Mouse (Mus musculus): ENCODE measurements around the gene C1galt1. TPM values are rescaled to one million over a fixed set of nuclear protein-coding genes. Genes with fewer than 3 reads are reported as not detected.

Gene C1galt1
- polyA plus RNA-seq, 1 experiment from 2014 or later = 7.1 TPM

DNA sequence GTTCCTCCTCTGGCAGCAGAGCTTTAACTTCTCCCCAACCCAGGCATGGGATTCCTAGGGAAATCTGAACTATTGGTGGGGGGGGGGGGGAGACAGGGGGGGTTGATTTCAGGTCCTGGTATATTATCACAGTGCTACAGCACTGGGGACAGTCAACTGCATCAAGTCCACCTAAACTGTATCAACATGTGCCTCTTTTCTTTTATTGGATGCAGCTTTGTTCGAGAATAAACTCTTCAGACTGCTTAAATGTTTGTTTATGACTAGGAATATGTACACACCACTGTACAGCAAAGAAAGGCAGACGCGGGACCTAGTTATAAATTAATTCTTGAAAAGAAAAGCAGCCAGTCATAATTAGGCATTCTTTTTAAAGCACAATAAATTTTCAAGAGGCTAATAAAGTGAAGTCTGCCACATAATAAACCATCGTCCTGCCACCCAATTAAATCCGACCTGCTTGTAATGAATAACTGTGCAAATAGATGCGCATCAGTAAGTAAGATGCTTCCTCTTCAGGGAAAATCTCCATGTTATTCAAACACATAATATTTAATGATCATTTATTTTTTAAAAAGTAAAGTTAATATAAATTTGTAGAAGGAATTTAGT, 12.0 kb upstream of the C1galt1 start:
- Histone ChIP-seq H3K27me3 (ENCODE audit: control insufficient read depth, insufficient read depth, low read length) (no peaks in the 10 kb centered on the region), H3K9ac (ENCODE audit: low read length) (no peak overlapping the region), H3K4me3 (ENCODE audit: control insufficient read depth in 1 of 2, insufficient read depth in 1 of 2, low read depth in 1 of 2, low read length in 2 of 2) (no peak overlapping the region), H3K36me3 (ENCODE audit: control insufficient read depth, insufficient read depth, low read length) (no peaks in the 10 kb centered on the region), H3K4me1 (ENCODE audit: control insufficient read depth in 2 of 2, insufficient read depth in 2 of 2, low read length in 2 of 2) (no peaks in the 10 kb centered on the region), H3K9me3 (ENCODE audit: control insufficient read depth, low read length) (no peaks in the 10 kb centered on the region), H3K4me2 (ENCODE audit: low read length) (no peak overlapping the region), H3K27ac (replicated peaks in 1 of 2; ENCODE audit: control insufficient read depth in 1 of 2, insufficient read depth in 1 of 2, low read depth in 2 of 2, low read length in 2 of 2) (no peak overlapping the region)
- 85% methylated on average over 6 of the region's 6 CpGs for WGBS
- no peak for ATAC-seq (ENCODE audit: insufficient number of reproducible peaks, insufficient read depth, low FRiP score, low read depth)

DNA sequence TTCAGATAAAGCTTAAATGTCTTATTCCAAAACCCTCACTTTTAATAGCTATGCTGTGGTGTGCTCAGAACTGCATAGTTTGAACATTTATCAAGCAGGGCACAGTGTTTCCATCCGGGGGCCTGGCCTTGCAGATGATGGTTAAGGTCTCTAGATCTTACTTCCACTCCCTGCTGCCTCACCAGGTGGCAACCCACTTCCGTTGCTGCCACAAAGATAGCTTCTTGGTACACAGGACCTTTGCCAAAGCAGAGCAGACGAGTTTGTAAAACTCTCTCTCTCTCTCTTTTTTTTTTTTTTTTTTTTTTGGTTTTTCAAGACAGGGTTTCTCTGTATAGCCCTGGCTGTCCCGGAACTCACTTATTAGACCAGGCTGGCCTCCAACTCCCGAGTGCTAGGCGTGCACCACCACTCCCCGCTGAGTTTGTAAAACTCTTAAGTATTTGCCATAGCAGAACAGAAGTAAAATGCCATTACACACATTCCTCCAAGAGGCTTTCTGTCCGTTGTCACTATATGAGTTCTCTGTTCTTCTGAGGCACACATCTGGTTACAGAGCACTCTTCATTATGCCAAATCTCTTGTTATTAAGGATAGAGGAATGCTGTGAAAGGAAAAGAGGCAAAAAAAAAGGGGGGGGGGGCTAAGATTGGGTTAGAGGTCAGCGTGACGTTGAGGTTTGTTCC, 773 bp upstream of the C1galt1 start:
- ATAC-seq (ENCODE audit: insufficient number of reproducible peaks, insufficient read depth, low FRiP score, low read depth) = no peak
- Histone ChIP-seq H3K36me3 (ENCODE audit: control insufficient read depth, insufficient read depth, low read length) (no peaks in the 10 kb centered on the region), H3K4me2 (ENCODE audit: low read length) (peak overlapping the region; percentile 72), H3K4me1 (ENCODE audit: control insufficient read depth in 2 of 2, insufficient read depth in 2 of 2, low read length in 2 of 2) (peaks cover 8 to 27% of the 10 kb centered on the region in 2 experiments; a peak in 3 of 4 replicates), H3K27ac (replicated peaks in 1 of 2; ENCODE audit: control insufficient read depth in 1 of 2, insufficient read depth in 1 of 2, low read depth in 2 of 2, low read length in 2 of 2) (peak overlapping the region in 1 of 2 experiments; percentile 96; a peak in 2 of 4 replicates), H3K9ac (ENCODE audit: low read length) (peak overlapping the region; percentile 47; the same call in 1 of the 2 replicates), H3K27me3 (ENCODE audit: control insufficient read depth, insufficient read depth, low read length) (no peaks in the 10 kb centered on the region), H3K4me3 (ENCODE audit: control insufficient read depth in 1 of 2, insufficient read depth in 1 of 2, low read depth in 1 of 2, low read length in 2 of 2) (peak overlapping the region; percentile 88 to 93; a peak in 3 of 4 replicates), H3K9me3 (ENCODE audit: control insufficient read depth, low read length) (no peaks in the 10 kb centered on the region)
- WGBS = 63% methylated on average over 10 of the region's 10 CpGs

DNA sequence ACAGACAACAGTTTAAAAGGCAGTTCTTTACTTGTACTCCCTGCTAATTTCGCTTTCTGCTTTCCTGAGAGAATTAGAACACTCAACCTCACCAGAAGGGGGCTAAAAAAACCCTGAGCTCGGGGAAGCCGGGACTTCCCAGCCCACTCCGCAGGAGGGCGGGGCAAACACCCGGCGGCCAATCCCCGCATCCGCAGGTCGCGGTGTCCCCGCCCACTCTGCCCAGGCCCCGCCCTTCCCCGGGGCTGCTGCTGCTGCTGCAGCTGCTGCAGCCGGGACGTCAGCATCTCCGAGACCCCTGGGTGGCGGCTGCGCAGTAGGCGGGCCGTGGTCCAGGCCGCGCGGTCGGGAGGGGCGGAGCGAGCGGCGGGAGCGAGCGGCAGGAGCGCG, 235 bp upstream of the C1galt1 start:
- H3K4me1 ChIP-seq (ENCODE audit: control insufficient read depth in 2 of 2, insufficient read depth in 2 of 2, low read length in 2 of 2) = peaks cover 8 to 29% of the 10 kb centered on the region in 2 experiments; a peak in 3 of 4 replicates
- peak; percentile 99 for ATAC-seq (ENCODE audit: insufficient number of reproducible peaks, insufficient read depth, low FRiP score, low read depth)
- under 1% methylated on average over 33 of the region's 33 CpGs for WGBS
- peak overlapping the region; percentile 88 to 93 for H3K4me3 ChIP-seq (ENCODE audit: control insufficient read depth in 1 of 2, insufficient read depth in 1 of 2, low read depth in 1 of 2, low read length in 2 of 2)
- peak overlapping the region; percentile 72 for H3K4me2 ChIP-seq (ENCODE audit: low read length)
- H3K9ac ChIP-seq (ENCODE audit: low read length) = peak overlapping the region; percentile 91
- no peaks in the 10 kb centered on the region for H3K27me3 ChIP-seq (ENCODE audit: control insufficient read depth, insufficient read depth, low read length)
- H3K27ac ChIP-seq (replicated peaks in 1 of 2; ENCODE audit: control insufficient read depth in 1 of 2, insufficient read depth in 1 of 2, low read depth in 2 of 2, low read length in 2 of 2) = peak overlapping the region in 1 of 2 experiments; percentile 96; a peak in 2 of 4 replicates
- no peaks in the 10 kb centered on the region for H3K9me3 ChIP-seq (ENCODE audit: control insufficient read depth, low read length)
- no peaks in the 10 kb centered on the region for H3K36me3 ChIP-seq (ENCODE audit: control insufficient read depth, insufficient read depth, low read length)

DNA sequence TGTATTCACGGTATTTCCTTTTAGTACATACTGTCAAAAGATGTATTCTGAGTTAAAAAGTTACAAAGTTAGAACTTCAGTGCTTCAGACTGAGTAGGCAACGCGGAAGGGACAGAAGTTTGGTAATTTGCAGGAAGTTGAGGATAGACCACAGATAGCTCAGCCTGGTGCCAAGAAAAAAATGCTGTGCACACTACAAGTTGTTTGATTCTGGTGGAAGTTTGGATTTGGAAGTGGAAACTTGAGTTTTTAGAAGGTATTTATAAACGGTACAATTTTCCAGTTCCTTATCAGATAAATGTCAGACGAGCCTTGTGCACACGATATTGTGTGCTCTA, 1.0 kb downstream of the C1galt1 start:
- ATAC-seq (ENCODE audit: insufficient number of reproducible peaks, insufficient read depth, low FRiP score, low read depth) = no peak
- Histone ChIP-seq H3K9me3 (ENCODE audit: control insufficient read depth, low read length) (no peaks in the 10 kb centered on the region), H3K4me1 (ENCODE audit: control insufficient read depth in 2 of 2, insufficient read depth in 2 of 2, low read length in 2 of 2) (peaks cover 8 to 35% of the 10 kb centered on the region in 2 experiments; a peak in 3 of 4 replicates), H3K4me2 (ENCODE audit: low read length) (peak overlapping the region; percentile 72), H3K36me3 (ENCODE audit: control insufficient read depth, insufficient read depth, low read length) (no peaks in the 10 kb centered on the region), H3K9ac (ENCODE audit: low read length) (peak overlapping the region; percentile 91), H3K27ac (replicated peaks in 1 of 2; ENCODE audit: control insufficient read depth in 1 of 2, insufficient read depth in 1 of 2, low read depth in 2 of 2, low read length in 2 of 2) (no peak overlapping the region), H3K4me3 (ENCODE audit: control insufficient read depth in 1 of 2, insufficient read depth in 1 of 2, low read depth in 1 of 2, low read length in 2 of 2) (peak overlapping the region; percentile 23 to 88; a peak in 3 of 4 replicates), H3K27me3 (ENCODE audit: control insufficient read depth, insufficient read depth, low read length) (no peaks in the 10 kb centered on the region)
- WGBS = 5% methylated on average over 6 of the region's 6 CpGs

DNA sequence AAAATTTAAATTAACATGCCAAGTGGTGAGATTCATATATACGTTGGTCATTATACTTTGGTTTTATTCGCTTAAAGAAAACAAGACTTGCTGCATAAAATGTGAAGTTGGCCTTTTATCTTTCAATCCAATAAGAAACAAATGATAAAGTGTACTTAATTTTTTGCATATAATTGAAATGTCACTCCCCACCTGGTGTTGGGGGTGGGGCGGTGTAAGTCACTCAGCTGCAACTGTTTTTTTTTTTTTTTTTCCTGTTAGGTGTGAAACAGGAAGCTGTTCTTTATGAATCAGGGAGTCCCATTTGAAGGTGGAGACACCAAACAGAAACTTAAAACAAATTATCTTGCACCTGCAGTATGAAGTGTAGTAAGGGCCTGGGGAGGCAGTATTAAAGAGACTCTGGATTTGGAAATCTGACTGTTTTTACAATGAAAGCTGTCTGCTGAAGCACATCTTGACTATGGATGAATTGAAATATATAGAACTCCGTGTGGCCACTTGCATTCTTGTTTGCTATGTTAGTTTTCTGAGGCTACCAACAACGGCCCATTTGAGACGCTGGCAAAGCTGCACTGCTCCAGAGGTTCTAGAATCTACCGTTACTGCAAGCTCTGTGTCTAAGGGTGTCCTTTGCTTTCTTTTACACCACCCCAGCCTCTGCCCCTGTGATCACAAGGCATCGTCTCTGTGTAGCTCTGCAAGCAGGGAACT, 2.2 kb downstream of the C1galt1 start:
- ATAC-seq (ENCODE audit: insufficient number of reproducible peaks, insufficient read depth, low FRiP score, low read depth) = no peak
- Histone ChIP-seq H3K36me3 (ENCODE audit: control insufficient read depth, insufficient read depth, low read length) (no peaks in the 10 kb centered on the region), H3K9me3 (ENCODE audit: control insufficient read depth, low read length) (no peaks in the 10 kb centered on the region), H3K27ac (replicated peaks in 1 of 2; ENCODE audit: control insufficient read depth in 1 of 2, insufficient read depth in 1 of 2, low read depth in 2 of 2, low read length in 2 of 2) (peak overlapping the region in 1 of 2 experiments; percentile 24; a peak in 1 of 4 replicates), H3K9ac (ENCODE audit: low read length) (peak overlapping the region; percentile 41; the same call in 1 of the 2 replicates), H3K4me3 (ENCODE audit: control insufficient read depth in 1 of 2, insufficient read depth in 1 of 2, low read depth in 1 of 2, low read length in 2 of 2) (no peak overlapping the region), H3K27me3 (ENCODE audit: control insufficient read depth, insufficient read depth, low read length) (no peaks in the 10 kb centered on the region), H3K4me1 (ENCODE audit: control insufficient read depth in 2 of 2, insufficient read depth in 2 of 2, low read length in 2 of 2) (peaks cover 8 to 36% of the 10 kb centered on the region in 2 experiments; a peak in 3 of 4 replicates), H3K4me2 (ENCODE audit: low read length) (peak overlapping the region; percentile 39)
- WGBS = 68% methylated on average over 8 of the region's 8 CpGs

DNA sequence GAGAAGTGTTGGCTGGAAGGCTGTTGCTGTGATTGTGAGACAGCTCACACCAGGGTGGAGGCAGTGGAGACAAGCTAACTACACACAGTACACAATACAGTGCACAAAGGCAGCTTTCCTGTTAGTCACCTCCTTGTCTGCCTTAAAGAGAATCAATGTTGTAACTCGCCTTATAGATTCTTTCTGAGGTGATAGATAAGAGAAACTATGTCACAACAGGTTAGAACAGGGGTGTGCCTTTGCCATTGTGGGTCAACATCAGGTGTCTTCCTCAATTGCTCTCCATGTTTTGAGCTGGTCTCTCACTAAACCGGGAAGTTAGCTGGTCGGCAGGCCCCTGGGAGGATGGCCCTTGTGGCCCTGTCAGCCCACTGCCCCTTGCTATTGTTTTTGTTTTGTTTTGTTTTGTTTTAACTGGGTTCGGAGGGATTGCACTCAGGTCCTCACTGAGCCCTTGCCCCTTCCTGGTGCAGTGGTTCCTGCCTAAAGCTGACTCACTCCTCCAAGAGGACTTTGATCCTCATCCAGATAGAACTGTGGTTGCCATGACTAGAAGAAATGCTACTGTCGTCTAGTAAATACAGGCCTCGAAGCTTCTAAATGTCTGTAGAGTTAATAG, 3.4 kb downstream of the C1galt1 start:
- H3K4me2 ChIP-seq (ENCODE audit: low read length) = no peak overlapping the region; the same call in 1 of the 2 replicates
- peak overlapping the region; percentile 41; the same call in 1 of the 2 replicates for H3K9ac ChIP-seq (ENCODE audit: low read length)
- 38% methylated on average over 6 of the region's 6 CpGs for WGBS
- no peaks in the 10 kb centered on the region for H3K27me3 ChIP-seq (ENCODE audit: control insufficient read depth, insufficient read depth, low read length)
- no peaks in the 10 kb centered on the region for H3K36me3 ChIP-seq (ENCODE audit: control insufficient read depth, insufficient read depth, low read length)
- no peak for ATAC-seq (ENCODE audit: insufficient number of reproducible peaks, insufficient read depth, low FRiP score, low read depth)
- H3K4me3 ChIP-seq (ENCODE audit: control insufficient read depth in 1 of 2, insufficient read depth in 1 of 2, low read depth in 1 of 2, low read length in 2 of 2) = no peak overlapping the region
- no peaks in the 10 kb centered on the region for H3K9me3 ChIP-seq (ENCODE audit: control insufficient read depth, low read length)
- peaks cover 8 to 36% of the 10 kb centered on the region in 2 experiments; a peak in 3 of 4 replicates for H3K4me1 ChIP-seq (ENCODE audit: control insufficient read depth in 2 of 2, insufficient read depth in 2 of 2, low read length in 2 of 2)
- H3K27ac ChIP-seq (replicated peaks in 1 of 2; ENCODE audit: control insufficient read depth in 1 of 2, insufficient read depth in 1 of 2, low read depth in 2 of 2, low read length in 2 of 2) = no peak overlapping the region

DNA sequence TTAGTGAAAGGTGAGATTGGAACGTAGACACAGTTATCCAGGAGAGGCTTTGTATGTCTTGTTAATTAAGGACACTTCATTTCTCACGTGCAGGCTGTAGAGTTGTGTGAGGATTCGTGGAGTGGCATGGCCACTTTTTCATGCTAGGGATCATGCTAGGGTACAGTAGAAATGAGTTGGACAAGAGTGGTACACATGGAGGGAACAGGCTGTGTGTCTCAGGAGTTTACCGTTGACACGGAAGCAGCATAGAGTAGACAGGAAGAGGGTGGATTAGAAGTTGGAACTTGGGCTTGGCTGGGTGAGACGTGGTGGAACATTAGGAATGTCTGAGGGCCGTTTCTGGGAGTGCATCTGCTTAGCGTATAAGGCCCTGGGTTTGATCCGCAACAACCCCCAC, 4.1 kb downstream of the C1galt1 start:
- 65% methylated on average over 9 of the region's 9 CpGs for whole genome bisulfite sequencing
- Histone ChIP-seq H3K4me3 (ENCODE audit: control insufficient read depth in 1 of 2, insufficient read depth in 1 of 2, low read depth in 1 of 2, low read length in 2 of 2) (no peak overlapping the region), H3K4me2 (ENCODE audit: low read length) (no peak overlapping the region), H3K4me1 (ENCODE audit: control insufficient read depth in 2 of 2, insufficient read depth in 2 of 2, low read length in 2 of 2) (peaks cover 8 to 36% of the 10 kb centered on the region in 2 experiments; a peak in 3 of 4 replicates), H3K9ac (ENCODE audit: low read length) (no peak overlapping the region), H3K36me3 (ENCODE audit: control insufficient read depth, insufficient read depth, low read length) (no peaks in the 10 kb centered on the region), H3K27me3 (ENCODE audit: control insufficient read depth, insufficient read depth, low read length) (no peaks in the 10 kb centered on the region), H3K9me3 (ENCODE audit: control insufficient read depth, low read length) (no peaks in the 10 kb centered on the region), H3K27ac (replicated peaks in 1 of 2; ENCODE audit: control insufficient read depth in 1 of 2, insufficient read depth in 1 of 2, low read depth in 2 of 2, low read length in 2 of 2) (no peak overlapping the region)
- ATAC-seq (ENCODE audit: insufficient number of reproducible peaks, insufficient read depth, low FRiP score, low read depth) = no peak
